Mouse (Mus musculus) MEL (cell line): ENCODE measurements at regions not wholly inside any gene's neighbourhood (a gene's known extent, or its start where the extent isn't known, plus 50 kb on each side); places are given as distances from the start of the nearest gene placed in this dataset.

Source experiments
- DNase-seq: peaks from one replicate; pipeline ENCODE4 v3.0.0; 2011; ENCODE audit warnings: low read depth, low spot score
- H3K27ac ChIP-seq: 2 replicates; pipeline ENCODE4 v1.5.1; 2012; ENCODE audit warnings: low read depth, mild to moderate bottlenecking, control low read depth, low read length, moderate library complexity; ENCODE audit not compliant: control insufficient read depth
- H3K27me3 ChIP-seq, 2 experiments: fragments of 150-350 bp in 1 of 2; sonication (generic) in 1 of 2; 2 replicates each; pipeline ENCODE4 v1.6.1; 2012; ENCODE audit warnings: low read length in 2 of 2, mild to moderate bottlenecking in 2 of 2, improper control_type of control experiment in 1 of 2, moderate library complexity in 1 of 2; ENCODE audit not compliant: insufficient read depth in 2 of 2, control insufficient read depth in 1 of 2
- H3K36me3 ChIP-seq, 2 experiments: 2 replicates each; pipeline ENCODE4 v1.6.1; 2012 to 2014; ENCODE audit warnings: low read length in 2 of 2, improper control_type of control experiment in 1 of 2, inconsistent platforms in 1 of 2, mild to moderate bottlenecking in 1 of 2; ENCODE audit not compliant: insufficient read depth in 2 of 2, control insufficient read depth in 1 of 2
- H3K4me1 ChIP-seq, 2 experiments: fragments of 150-350 bp in 1 of 2; sonication (generic) in 1 of 2; 2 replicates each; pipeline ENCODE4 v1.6.1; 2012; ENCODE audit warnings: low read length in 2 of 2, improper control_type of control experiment in 1 of 2, mild to moderate bottlenecking in 1 of 2; ENCODE audit not compliant: insufficient read depth in 2 of 2, control insufficient read depth in 1 of 2
- H3K4me3 ChIP-seq, 2 experiments: fragments of 150-350 bp in 1 of 2; sonication (generic) in 1 of 2; 2 replicates each; pipeline ENCODE4 v1.5.1; 2012; ENCODE audit warnings: low read depth in 2 of 2, low read length in 2 of 2, mild to moderate bottlenecking in 2 of 2, moderate library complexity in 2 of 2, control low read depth in 1 of 2, improper control_type of control experiment in 1 of 2; ENCODE audit not compliant: control insufficient read depth in 1 of 2, insufficient read depth in 1 of 2
- H3K79me2 ChIP-seq: 2 replicates; pipeline ENCODE4 v1.6.1; 2012; ENCODE audit warnings: mild to moderate bottlenecking, low read length, moderate library complexity; ENCODE audit not compliant: control insufficient read depth, poor library complexity, insufficient read depth
- H3K9ac ChIP-seq: 2 replicates; pipeline ENCODE4 v1.6.1; 2012; ENCODE audit warnings: low read depth, mild to moderate bottlenecking, control low read depth, low read length, moderate library complexity; ENCODE audit not compliant: control insufficient read depth, poor library complexity, severe bottlenecking
- H3K9me3 ChIP-seq: fragments of 150-350 bp; sonication (generic); replicated peaks from 2 replicates; pipeline ENCODE4 v1.6.1; 2012; ENCODE audit warnings: mild to moderate bottlenecking, low read length, improper control_type of control experiment, moderate library complexity; ENCODE audit not compliant: insufficient read depth
- BHLHE40 ChIP-seq: IDR thresholded peaks from 2 replicates; pipeline ENCODE4 v1.6.1; 2012; ENCODE audit warnings: low read depth, mild to moderate bottlenecking, inconsistent platforms, low read length, improper control_type of control experiment, borderline replicate concordance
- CHD2 ChIP-seq: IDR thresholded peaks from 2 replicates; pipeline ENCODE4 v1.6.1; 2011; ENCODE audit warnings: low read length, improper control_type of control experiment
- CTCF ChIP-seq, 3 experiments: IDR thresholded peaks in 2 of 3; conservative IDR thresholded peaks in 1 of 3; 2 replicates each; pipeline ENCODE4 v1.5.1; 2011 to 2012; ENCODE audit warnings: low read length in 3 of 3, low read depth in 2 of 3, mild to moderate bottlenecking in 2 of 3, improper control_type of control experiment in 1 of 3, inconsistent platforms in 1 of 3, mixed read lengths in 1 of 3, moderate library complexity in 1 of 3; ENCODE audit not compliant: control insufficient read depth in 1 of 3, insufficient read depth in 1 of 3, poor library complexity in 1 of 3, severe bottlenecking in 1 of 3
- E2F4 ChIP-seq: IDR thresholded peaks from 2 replicates; pipeline ENCODE4 v1.6.1; 2011; ENCODE audit warnings: low read depth, low read length, improper control_type of control experiment, borderline replicate concordance
- GATA1 ChIP-seq: IDR thresholded peaks from 2 replicates; pipeline ENCODE4 v1.6.1; 2011; ENCODE audit warnings: low read depth, low read length, improper control_type of control experiment
- HCFC1 ChIP-seq: IDR thresholded peaks from 2 replicates; pipeline ENCODE4 v1.6.1; 2012; ENCODE audit warnings: low read depth, mild to moderate bottlenecking, inconsistent platforms, low read length, improper control_type of control experiment, moderate library complexity
- KAT2A ChIP-seq: conservative IDR thresholded peaks from 2 replicates; pipeline ENCODE4 v1.6.1; 2012; ENCODE audit warnings: low read depth, low read length, improper control_type of control experiment, inconsistent platforms
- MAFK ChIP-seq: IDR thresholded peaks from 2 replicates; pipeline ENCODE4 v1.6.1; 2011; ENCODE audit warnings: low read depth, mild to moderate bottlenecking, low read length, improper control_type of control experiment, borderline replicate concordance
- MEF2A ChIP-seq: IDR thresholded peaks from 2 replicates; pipeline ENCODE4 v1.6.1; 2014; ENCODE audit warnings: low read depth, mild to moderate bottlenecking, inconsistent platforms, low read length, improper control_type of control experiment; ENCODE audit not compliant: poor library complexity, insufficient replicate concordance, severe bottlenecking; ENCODE audit errors: extremely low read depth
- MXI1 ChIP-seq: IDR thresholded peaks from 2 replicates; pipeline ENCODE4 v1.6.1; 2011; ENCODE audit warnings: mild to moderate bottlenecking, low read depth, low read length, improper control_type of control experiment
- MYC ChIP-seq: IDR thresholded peaks from 2 replicates; pipeline ENCODE4 v1.6.1; 2011; ENCODE audit warnings: low read depth, mild to moderate bottlenecking, low read length, improper control_type of control experiment, moderate library complexity
- NELFE ChIP-seq: IDR thresholded peaks from 2 replicates; pipeline ENCODE4 v1.6.1; 2011; ENCODE audit warnings: low read depth, low read length, improper control_type of control experiment
- POLR2A ChIP-seq, 2 experiments: IDR thresholded peaks; 2 replicates each; pipeline ENCODE4 v1.6.1; 2011 to 2012; ENCODE audit warnings: low read length in 2 of 2, mild to moderate bottlenecking in 2 of 2, control low read depth in 1 of 2, improper control_type of control experiment in 1 of 2, low read depth in 1 of 2, moderate library complexity in 1 of 2; ENCODE audit not compliant: control insufficient read depth in 1 of 2, insufficient read depth in 1 of 2, poor library complexity in 1 of 2
- POLR2AphosphoS2 ChIP-seq: IDR thresholded peaks from 2 replicates; pipeline ENCODE4 v1.6.1; 2011; ENCODE audit warnings: low read length, improper control_type of control experiment
- POLR2AphosphoS5 ChIP-seq: IDR thresholded peaks from 2 replicates; pipeline ENCODE4 v1.6.1; 2012; ENCODE audit warnings: low read depth, borderline replicate concordance, mild to moderate bottlenecking, inconsistent platforms, low read length, moderate library complexity, mixed read lengths
- SIN3A ChIP-seq: IDR thresholded peaks from 2 replicates; pipeline ENCODE4 v1.6.1; 2012; ENCODE audit warnings: low read length, improper control_type of control experiment, inconsistent platforms
- SMC3 ChIP-seq: IDR thresholded peaks from 2 replicates; pipeline ENCODE4 v1.6.1; 2011; ENCODE audit warnings: low read depth, low read length, improper control_type of control experiment
- TBP ChIP-seq: IDR thresholded peaks from 2 replicates; pipeline ENCODE4 v1.8.0; 2011; ENCODE audit warnings: low read depth, low read length, improper control_type of control experiment
- USF2 ChIP-seq, 2 experiments: IDR thresholded peaks; 2 replicates each; pipeline ENCODE4 v1.6.1; 2011 to 2012; ENCODE audit warnings: improper control_type of control experiment in 2 of 2, low read length in 2 of 2, borderline replicate concordance in 1 of 2, inconsistent platforms in 1 of 2, low read depth in 1 of 2, mild to moderate bottlenecking in 1 of 2; ENCODE audit not compliant: insufficient read depth in 1 of 2
- ZNF384 ChIP-seq: IDR thresholded peaks from 2 replicates; pipeline ENCODE4 v1.6.1; 2012; ENCODE audit warnings: low read depth, mild to moderate bottlenecking, inconsistent platforms, low read length, improper control_type of control experiment

- Histone ChIP-seq H3K4me3 (no peak overlapping the region), H3K27ac (no peak overlapping the region)
- no peak for TF ChIP-seq MEF2A
- TF ChIP-seq SIN3A = no peak
- no peak for TF ChIP-seq TBP
- TF ChIP-seq POLR2AphosphoS5 = no peak
- TF ChIP-seq E2F4 = no peak
- TF ChIP-seq SMC3 = no peak
- no peak for TF ChIP-seq HCFC1
- TF ChIP-seq ZNF384 = no peak
- TF ChIP-seq MYC = no peak
- TF ChIP-seq KAT2A = no peak
- TF ChIP-seq CHD2 = no peak
- TF ChIP-seq CTCF (IDR thresholded peaks at IDR 0.05 in 2 of 3, conservative IDR thresholded peaks at IDR 0.05 in 1 of 3; ENCODE audit: control insufficient read depth in 1 of 3, insufficient read depth in 1 of 3, low read depth in 2 of 3, low read length in 3 of 3, poor library complexity in 1 of 3, severe bottlenecking in 1 of 3) = no peak
- no peak for TF ChIP-seq GATA1
- no peak for TF ChIP-seq MXI1
- TF ChIP-seq USF2 (IDR thresholded peaks at IDR 0.05; ENCODE audit: borderline replicate concordance in 1 of 2, insufficient read depth in 1 of 2, low read depth in 1 of 2, low read length in 2 of 2) = no peak
- TF ChIP-seq MAFK = no peak
- TF ChIP-seq POLR2AphosphoS2 = no peak
- TF ChIP-seq BHLHE40 = no peak
- TF ChIP-seq, all 39 proteins: peak for 0
- Histone ChIP-seq H3K4me1 (no peaks in the 10 kb centered on the region), H3K27me3 (no peaks in the 10 kb centered on the region), H3K9ac (no peak overlapping the region), H3K36me3 (no peaks in the 10 kb centered on the region), H3K9me3 (no peaks in the 10 kb centered on the region), H3K79me2 (no peaks in the 10 kb centered on the region)
- DNase-seq = no peak
These were observed 298.2 kb upstream of the Stt3b start for GRCm38 (mm10) chr9:115608377-115608776.

GRCm38 (mm10) chr9:115609904-115610303, 299.4 kb upstream of the Gadl1 start:
- no peak for TF ChIP-seq USF2 (IDR thresholded peaks at IDR 0.05; ENCODE audit: borderline replicate concordance in 1 of 2, insufficient read depth in 1 of 2, low read depth in 1 of 2, low read length in 2 of 2)
- TF ChIP-seq NELFE = no peak
- no peak for TF ChIP-seq POLR2A (IDR thresholded peaks at IDR 0.05; ENCODE audit: control insufficient read depth in 1 of 2, insufficient read depth in 1 of 2, low read depth in 1 of 2, low read length in 2 of 2, poor library complexity in 1 of 2)
- DNase-seq = no peak
- Histone ChIP-seq H3K9me3 (no peaks in the 10 kb centered on the region), H3K27me3 (no peaks in the 10 kb centered on the region), H3K79me2 (no peaks in the 10 kb centered on the region), H3K9ac (no peak overlapping the region), H3K36me3 (no peaks in the 10 kb centered on the region), H3K27ac (no peak overlapping the region), H3K4me1 (no peaks in the 10 kb centered on the region), H3K4me3 (no peak overlapping the region)
